Mouse (Mus musculus) MEL-GATA-1-ER (cell line): ENCODE measurements at regions not wholly inside any gene's neighbourhood (a gene's known extent, or its start where the extent isn't known, plus 50 kb on each side); places are given as distances from the start of the nearest gene placed in this dataset.
"Not testable (repeated sequence)": the region's sequence is repeated elsewhere in the genome, so short reads cannot be mapped to it uniquely, and the experiment has no call there.

ENCODE experiments used
- DNase-seq: peaks from one replicate; pipeline ENCODE4 v3.0.0-alpha.2; 2012; ENCODE audit warnings: low read depth; ENCODE audit errors: extremely low read depth

DNA sequence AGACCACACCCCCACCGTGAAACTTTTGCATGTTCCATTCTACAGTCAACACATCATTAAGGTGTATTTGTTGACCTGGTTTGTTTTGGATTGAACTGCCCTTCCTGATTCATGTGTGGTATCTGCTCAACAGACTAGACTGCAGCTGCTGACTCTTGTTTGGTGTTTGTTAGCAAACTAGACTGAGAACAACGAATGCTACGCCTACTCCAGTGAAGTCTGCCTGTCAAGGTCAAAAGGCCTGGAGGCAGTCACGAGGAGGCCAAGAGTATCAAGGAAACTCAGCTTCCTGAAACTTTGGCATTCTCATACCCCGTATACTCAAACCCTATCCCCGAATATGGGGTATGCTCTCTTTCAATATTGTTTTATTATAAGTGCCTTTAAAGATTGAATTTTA, 194.2 kb upstream of the Spin1 start:
- not testable (repeated sequence) for DNase-seq

GRCm38 (mm10) chr13:50906910-50907309, 193.8 kb upstream of the Spin1 start:
- no peak for DNase-seq

DNA sequence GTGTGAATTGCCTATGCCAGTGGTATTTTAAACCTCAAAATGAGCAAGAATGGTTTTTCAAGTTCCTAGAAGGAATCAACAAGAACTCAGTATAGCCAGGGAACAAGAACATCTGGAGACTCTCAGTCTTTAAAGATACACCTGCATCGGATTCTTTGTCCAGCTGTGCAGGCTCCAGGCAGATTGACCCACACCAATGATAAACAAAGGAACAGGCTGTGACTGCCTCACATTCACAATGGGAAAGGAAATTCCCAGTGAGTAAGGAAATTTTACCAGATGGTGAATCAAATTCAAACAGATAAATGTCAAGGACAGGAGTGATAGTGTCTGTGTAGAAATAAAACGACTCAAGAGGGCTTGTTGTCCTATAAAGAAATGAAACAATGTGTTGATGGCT, 187.9 kb upstream of the Spin1 start:
- DNase-seq, result not testable (repeated sequence)

DNA sequence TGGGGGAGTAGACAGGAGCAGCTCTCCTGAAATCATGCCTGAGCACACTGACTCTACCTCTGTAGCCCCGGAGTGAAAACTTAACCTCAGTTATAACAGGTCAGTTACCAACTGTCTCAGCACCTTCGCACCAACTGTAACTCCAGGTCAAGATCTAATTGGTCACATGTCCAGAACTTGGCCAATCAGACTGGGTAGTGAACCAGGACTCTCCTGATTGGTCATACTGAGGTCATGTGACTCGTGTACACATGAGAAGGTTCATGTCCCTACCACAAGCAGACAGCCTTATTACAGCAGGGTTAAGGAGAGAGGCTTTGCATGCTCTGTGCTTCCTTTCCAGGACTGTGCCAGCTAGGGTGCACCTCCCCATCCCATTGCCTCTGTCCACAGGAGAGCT, 166.7 kb upstream of the Spin1 start:
- DNase-seq, result not testable (repeated sequence)

- DNase-seq, result no peak
Observed at GRCm38 (mm10) chr13:50942561-50942960, 158.1 kb upstream of the Spin1 start.

DNA sequence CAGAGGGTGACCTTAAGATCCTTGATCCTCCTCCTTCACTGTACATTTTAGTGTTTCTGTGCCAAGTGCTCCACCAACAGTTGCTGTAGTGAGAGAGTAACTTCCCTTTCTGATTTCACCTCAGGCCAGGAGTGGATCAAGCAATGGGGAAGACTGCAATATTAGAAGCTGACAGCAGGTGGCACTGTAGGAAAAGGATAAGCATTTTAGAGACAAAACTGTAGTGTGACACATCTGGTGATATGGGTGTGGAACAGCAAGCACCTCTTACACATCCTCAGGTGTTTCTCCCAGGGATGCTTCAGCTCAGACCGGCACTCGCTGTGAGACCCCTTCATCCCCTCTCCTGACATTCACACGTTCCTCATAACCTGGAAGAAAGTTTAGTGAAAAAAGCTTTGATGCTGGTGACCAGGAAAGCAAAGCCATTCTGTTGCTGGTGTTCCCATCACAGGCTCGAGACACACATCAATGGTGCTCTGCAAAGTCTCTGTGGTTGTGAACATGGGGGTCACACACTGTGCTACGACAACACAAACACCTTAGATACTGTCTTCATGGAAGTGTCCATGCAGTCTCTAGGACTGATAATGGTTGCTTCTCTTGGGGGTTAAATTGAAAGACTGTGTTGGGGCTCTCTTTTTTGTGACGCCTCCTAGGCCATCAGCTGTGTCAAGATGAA, 151.0 kb upstream of the Spin1 start:
- peak; percentile 52 for DNase-seq

GRCm38 (mm10) chr13:50954671-50955070, 146.0 kb upstream of the Spin1 start:
- DNase-seq, result no peak

DNA sequence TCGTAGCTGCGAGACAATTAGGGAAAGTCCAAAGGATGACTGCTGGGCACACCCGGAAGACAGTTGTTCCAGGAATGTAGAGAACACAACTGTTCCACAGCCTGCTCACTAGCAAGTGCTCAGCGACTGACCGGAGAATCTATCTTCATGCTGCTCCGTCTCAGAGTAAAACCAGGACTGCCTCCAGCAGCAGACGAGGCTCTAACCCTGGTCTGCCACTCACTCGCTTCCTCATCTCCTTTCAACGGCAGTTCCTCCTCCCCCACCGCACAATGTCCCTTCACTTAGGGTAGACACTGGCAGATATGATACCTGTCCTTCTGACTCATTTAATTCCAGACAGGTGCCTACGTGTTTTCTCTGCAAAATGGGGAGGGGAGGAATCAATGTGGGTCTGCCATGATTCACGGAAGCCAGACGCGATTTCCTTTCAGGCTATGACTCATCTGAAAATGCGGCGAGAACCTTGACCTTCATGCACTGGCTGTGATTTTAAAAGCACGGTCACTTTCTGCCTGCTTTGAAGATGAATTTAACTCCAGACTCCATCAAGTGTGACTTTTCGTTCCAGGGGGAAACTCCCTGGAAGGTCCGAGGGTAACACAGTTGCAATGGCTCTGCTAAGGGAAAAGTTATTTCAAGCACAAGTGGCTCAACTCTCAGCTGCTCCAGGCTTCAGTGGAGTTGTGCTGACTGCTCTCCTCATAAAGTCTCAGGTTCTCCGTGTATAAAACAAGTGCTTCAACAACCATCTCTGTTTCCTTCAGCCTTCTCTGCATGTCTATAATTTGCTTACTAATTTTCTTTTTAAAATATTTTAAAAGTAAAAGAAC, 142.4 kb upstream of the Spin1 start:
- no peak for DNase-seq

- no peak for DNase-seq
Observed at GRCm38 (mm10) chr13:50960909-50961308, 139.8 kb upstream of the Spin1 start.

DNA sequence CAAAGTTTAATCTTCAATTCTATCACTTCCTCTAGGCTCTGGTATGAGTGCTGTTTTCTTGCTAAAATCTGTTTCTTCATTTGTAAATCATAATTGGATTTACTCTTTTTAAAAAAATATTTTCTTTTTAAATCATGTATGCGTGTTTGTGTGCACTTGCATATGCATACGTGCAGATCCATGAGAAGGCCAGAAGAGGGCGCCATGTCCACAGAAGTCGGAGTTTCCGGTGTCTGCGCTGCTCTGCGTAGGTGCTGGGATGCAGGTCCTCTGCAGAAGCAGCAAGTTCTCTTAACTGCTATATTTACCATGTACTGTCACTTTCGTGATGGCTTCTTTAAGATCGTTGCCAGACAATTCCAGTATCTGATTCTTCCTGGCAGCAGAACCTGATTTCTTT, 136.6 kb upstream of the Spin1 start:
- no peak for DNase-seq

- not testable (repeated sequence) for DNase-seq
Observed at GRCm38 (mm10) chr13:50965041-50965440, 135.6 kb upstream of the Spin1 start.

- no peak for DNase-seq
Observed at GRCm38 (mm10) chr13:50965678-50966077, 135.0 kb upstream of the Spin1 start.

GRCm38 (mm10) chr13:50966826-50967225, 133.9 kb upstream of the Spin1 start:
- no peak for DNase-seq

- DNase-seq, result no peak
Observed at GRCm38 (mm10) chr13:50973379-50973778, 127.3 kb upstream of the Spin1 start.

DNA sequence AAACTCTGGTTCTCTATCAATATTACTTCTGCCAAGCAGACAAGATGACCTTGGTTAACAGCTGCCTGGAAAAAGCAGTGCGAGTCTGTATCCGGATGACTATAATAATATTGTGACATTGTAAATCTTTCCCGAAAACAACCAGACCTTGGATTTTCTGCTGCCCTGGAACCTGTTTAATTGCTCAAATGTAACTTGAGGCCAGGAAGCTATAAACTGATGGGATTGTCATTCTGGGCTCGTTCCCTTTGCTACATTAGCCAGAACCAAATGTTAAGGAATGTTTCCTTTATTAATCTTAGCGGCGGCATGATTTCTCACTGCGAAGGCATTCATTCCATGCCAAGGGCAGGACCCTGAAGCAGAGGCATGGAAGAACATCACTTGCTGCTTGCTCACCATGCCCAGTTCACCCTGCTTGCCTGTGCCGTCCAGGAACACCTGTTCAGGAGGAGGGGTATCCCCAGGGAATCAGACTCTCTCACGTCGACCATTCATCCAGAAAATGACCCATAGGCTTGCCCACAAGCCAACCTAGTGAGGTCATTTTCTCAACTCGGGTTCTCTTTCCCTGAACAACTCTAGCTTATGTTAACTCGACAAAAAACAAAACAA, 125.3 kb upstream of the Spin1 start:
- DNase-seq, result no peak

DNA sequence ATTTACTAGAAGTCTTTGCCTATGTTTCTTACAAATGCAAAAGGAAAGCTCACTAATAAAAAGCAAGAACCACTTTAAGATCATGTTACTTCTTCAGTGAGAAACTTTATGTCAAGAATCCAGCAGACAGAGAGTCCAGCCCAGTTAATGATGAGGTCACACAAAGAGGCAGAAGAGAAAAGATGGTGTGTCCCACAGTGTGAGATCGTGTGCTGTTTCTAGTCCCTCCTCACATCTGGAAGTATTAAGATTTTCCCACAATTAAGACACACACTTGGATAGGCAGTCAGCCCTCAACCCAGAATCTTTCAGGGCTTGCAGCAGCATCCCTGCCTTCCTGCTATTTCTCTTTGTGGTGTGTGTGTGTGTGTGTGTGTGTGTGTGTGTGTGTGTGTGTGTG, 118.7 kb upstream of the Spin1 start:
- no peak for DNase-seq

DNA sequence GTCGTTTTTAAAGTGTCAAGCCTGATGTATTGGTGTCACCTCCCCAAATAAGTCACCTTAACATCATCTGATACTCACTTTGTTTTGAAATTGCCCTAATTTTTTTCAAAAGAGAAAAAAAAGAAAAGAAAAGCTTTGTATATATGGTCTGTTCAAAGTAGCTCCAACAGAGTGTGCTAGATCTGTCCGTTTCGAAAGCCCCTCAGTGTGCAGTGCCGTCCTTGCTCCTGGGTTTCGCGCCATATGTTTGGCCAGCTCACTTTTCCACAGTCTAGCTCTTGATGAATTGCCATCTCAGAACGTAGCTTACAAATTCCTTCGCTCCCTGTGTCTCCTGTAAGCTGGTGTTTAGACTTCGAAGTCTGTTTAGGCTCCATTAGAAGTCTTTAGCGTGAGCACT, 117.7 kb upstream of the Spin1 start:
- no peak for DNase-seq

GRCm38 (mm10) chr13:50991726-50992432, 108.8 kb upstream of the Spin1 start:
- DNase-seq, result no peak

- no peak for DNase-seq
Observed at GRCm38 (mm10) chr13:50999738-51000137, 100.9 kb upstream of the Spin1 start.

GRCm38 (mm10) chr13:51004827-51005226, 95.9 kb upstream of the Spin1 start:
- no peak for DNase-seq

DNA sequence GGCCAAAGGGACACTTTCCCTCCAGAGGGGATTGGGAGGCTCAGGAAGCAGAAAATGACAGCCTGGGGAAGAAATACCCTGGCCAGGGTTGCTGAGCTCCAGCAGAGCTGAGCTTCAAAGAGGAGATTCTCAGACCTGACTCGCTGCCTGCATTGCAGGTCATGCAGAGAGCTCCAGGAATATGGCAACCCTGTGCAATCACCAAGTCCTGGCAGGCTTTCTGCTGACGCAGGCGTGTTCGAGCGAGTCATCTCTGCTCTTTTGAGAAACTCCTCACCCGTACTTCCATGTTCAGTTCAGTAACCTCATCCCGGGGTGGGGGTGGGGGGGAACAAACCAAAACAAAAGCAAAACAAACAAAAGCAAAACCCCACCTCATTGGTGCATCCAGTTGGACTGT, 89.9 kb upstream of the Spin1 start:
- DNase-seq, result no peak

GRCm38 (mm10) chr13:51016209-51016608, 84.5 kb upstream of the Spin1 start:
- DNase-seq, result no peak
